Mouse (Mus musculus): ENCODE results near the gene Drosha. TPM values are rescaled to one million over a fixed set of nuclear protein-coding genes. Genes with fewer than 3 reads are reported as not detected.

The Drosha gene
- 14.6 and 14.9 TPM in 2 replicates for polyA plus RNA-seq (2012; ENCODE audit: insufficient read depth, insufficient read length, missing spikeins)

DNA sequence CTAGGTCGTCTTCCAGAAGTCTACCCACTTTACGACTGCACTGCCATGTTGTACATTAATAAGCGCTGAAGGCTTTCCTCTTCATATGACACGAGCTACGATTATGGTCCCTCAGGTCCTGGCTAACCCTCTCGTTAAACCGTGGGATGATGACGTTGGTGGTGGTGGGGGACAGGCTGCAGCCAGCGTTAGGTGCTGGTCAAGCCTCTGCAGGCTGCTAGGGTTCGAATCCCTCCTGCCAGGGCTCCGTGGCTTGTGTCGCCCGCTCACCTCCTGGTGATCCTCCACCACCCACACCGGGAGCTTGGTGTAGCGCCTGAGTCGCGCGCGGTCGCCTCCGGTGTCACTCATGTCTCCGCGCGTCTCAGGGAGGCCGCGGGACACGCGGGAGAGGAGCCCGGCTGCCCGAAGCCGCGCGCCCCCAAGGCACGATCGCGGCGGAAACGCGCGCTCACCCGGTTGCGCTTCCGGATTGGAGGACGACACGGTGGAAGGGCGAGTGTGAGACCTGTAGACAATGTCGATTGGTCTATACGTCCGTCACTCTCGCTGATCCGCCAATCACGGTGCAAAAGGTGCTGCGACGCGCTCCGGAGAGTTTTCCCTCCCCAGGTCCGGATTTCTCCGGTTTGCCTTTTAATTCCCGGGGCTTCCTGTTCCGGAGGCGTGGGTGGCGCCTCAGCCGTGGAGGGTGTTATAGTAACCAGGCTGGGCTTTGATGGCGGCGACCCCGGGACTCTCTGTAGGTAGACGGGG lies at the start of gene Drosha, which contains the start of gene 6030458C11Rik:
Drosha (plus strand) TSS at position 619 of the 756 bp plus-strand sequence.
6030458C11Rik (minus strand) TSS at position 453 of the 756 bp plus-strand sequence.
- Histone ChIP-seq H3K27ac (ENCODE audit: insufficient read depth, low read depth, low read length) (peak within 1 kb of the TSS; percentile 44; the same call in 1 of the 2 replicates), H3K4me1 (ENCODE audit: control insufficient read depth, insufficient read depth, low read length) (peaks cover 19% of the 10 kb centered on the region), H3K4me3 (ENCODE audit: insufficient read depth, low read length) (peak within 1 kb of the TSS; percentile 76)
- TF ChIP-seq POLR2A (IDR thresholded peaks at IDR 0.05; ENCODE audit: borderline replicate concordance, low read depth, low read length): no peak

DNA sequence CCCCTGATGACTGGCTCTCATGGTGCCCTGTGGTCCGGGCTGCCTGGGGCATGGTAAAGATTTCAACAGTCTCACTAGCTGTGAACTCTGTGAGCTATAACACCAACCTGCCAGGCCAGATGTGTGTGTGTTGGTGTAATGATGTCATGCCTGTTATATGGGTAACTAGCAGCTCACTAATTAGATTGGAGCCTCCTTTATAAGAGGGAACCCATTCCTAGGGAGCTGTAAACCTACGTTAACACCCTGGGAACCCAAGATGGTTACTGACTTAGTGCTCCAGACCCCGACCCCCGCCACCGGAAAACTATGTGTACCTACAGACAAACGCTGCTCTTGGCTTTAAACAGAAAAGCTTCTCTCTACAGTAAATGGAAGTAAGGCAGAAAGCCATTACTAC lies 43.3 kb upstream of the Drosha start:
- TF ChIP-seq POLR2A (IDR thresholded peaks at IDR 0.05; ENCODE audit: borderline replicate concordance, low read depth, low read length): no peak
- TF ChIP-seq CTCF (IDR thresholded peaks at IDR 0.05; ENCODE audit: low read depth, low read length): no peak
- Histone ChIP-seq H3K4me3 (ENCODE audit: insufficient read depth, low read length) (no peak overlapping the region), H3K27ac (ENCODE audit: insufficient read depth, low read depth, low read length) (no peak overlapping the region), H3K4me1 (ENCODE audit: control insufficient read depth, insufficient read depth, low read length) (no peaks in the 10 kb centered on the region)

DNA sequence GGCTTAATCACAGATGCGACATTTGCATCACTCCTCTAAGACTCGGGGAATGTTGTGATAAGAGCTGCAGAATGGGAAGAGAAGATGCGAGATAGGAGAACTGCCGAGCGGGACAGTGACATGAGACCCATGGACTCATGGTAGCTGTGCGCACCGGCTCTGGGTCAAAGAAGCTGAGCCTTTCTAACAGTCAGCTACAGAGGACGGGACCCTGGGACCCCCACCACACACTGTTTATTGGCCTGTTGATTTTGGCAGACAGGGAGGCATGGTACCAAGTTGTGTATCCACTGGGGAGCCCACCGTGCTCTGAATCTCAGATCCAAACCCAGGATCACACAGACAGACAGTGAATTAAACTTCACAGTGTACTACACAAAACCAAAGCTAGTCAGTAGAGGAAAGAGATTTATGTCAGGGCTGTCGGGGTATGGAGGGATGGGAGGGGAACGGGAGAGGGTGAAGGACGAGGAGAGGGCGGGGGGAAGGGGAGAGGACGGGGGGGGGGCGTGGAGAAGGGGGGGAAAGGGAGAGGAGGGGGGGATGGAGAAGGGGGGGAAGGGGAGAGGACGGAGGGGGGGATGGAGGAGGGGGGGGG lies 42.8 kb upstream of the Drosha start:
- Histone ChIP-seq H3K27ac (ENCODE audit: insufficient read depth, low read depth, low read length) (no peak overlapping the region), H3K4me1 (ENCODE audit: control insufficient read depth, insufficient read depth, low read length) (no peaks in the 10 kb centered on the region), H3K4me3 (ENCODE audit: insufficient read depth, low read length) (no peak overlapping the region)
- TF ChIP-seq CTCF (IDR thresholded peaks at IDR 0.05; ENCODE audit: low read depth, low read length) (no peak), POLR2A (IDR thresholded peaks at IDR 0.05; ENCODE audit: borderline replicate concordance, low read depth, low read length) (no peak)

DNA sequence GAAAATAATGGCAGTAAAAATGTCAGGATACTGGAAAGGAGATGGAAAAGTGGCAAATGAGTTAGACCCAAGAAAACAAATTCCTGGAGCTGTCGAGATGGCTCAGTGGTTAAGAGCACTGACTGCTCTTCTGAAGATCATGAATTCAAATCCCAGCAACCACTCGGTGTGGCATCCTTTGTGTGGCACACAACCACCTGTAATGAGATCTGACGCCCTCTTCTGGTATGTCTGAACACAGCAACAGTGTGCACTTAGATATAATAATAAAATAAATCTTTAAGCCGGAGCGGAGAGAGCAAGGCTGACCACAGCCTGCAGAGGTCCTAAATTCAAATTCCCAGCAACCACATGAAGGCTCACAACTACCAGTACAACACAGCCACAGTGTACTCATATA lies 36.1 kb upstream of the Drosha start:
- H3K4me3 ChIP-seq (ENCODE audit: insufficient read depth, low read length): no peak overlapping the region
- no peak for TF ChIP-seq POLR2A (IDR thresholded peaks at IDR 0.05; ENCODE audit: borderline replicate concordance, low read depth, low read length)
- TF ChIP-seq CTCF (IDR thresholded peaks at IDR 0.05; ENCODE audit: low read depth, low read length): no peak
- no peaks in the 10 kb centered on the region for H3K4me1 ChIP-seq (ENCODE audit: control insufficient read depth, insufficient read depth, low read length)
- H3K27ac ChIP-seq (ENCODE audit: insufficient read depth, low read depth, low read length): no peak overlapping the region

DNA sequence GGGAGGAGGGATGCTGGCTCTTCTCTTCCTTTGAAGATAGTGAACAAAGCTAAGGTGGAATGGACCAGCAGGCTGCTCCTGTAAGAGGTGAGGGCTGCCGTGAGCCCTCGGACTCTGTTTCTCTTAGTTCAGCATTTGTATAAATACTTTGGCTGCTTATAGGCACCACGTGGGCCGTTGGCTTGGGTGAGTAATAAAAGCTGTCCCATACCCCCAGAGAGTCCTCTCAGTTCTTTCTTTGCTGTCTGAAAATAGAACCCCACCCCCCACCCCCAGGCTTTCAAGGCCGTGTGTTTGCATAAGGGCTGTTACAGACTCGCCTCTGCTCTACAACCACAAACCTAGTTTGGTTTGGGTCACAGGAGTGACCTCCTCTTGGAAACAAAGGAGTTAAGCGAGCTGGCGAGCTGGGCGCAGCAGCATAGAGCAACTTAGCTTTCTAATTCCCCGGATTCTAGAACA lies 35.2 kb upstream of the Drosha start:
- Histone ChIP-seq H3K4me3 (ENCODE audit: insufficient read depth, low read length) (no peak overlapping the region), H3K4me1 (ENCODE audit: control insufficient read depth, insufficient read depth, low read length) (no peaks in the 10 kb centered on the region), H3K27ac (ENCODE audit: insufficient read depth, low read depth, low read length) (no peak overlapping the region)
- TF ChIP-seq POLR2A (IDR thresholded peaks at IDR 0.05; ENCODE audit: borderline replicate concordance, low read depth, low read length) (no peak), CTCF (IDR thresholded peaks at IDR 0.05; ENCODE audit: low read depth, low read length) (no peak)

DNA sequence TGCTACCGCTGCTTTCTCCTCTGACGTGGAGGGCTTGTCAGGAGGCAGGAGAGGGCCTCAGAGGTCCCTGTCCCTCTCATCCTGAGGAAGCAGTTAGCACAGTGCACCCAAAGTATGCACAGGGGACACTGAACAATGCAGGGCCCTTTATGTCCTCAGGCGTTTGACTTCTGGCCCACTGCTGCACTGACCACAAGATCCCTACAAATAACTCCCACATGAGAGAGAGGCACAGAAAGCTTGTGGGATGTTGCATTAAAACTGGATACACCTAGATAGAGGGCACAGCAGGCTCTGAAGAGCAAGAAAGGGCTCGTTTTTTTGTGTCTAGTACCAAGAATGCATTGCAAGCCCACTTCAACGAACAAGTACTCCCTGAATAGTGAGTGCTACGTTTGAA lies 30.3 kb upstream of the Drosha start:
- TF ChIP-seq POLR2A (IDR thresholded peaks at IDR 0.05; ENCODE audit: borderline replicate concordance, low read depth, low read length) (no peak), CTCF (IDR thresholded peaks at IDR 0.05; ENCODE audit: low read depth, low read length) (no peak)
- Histone ChIP-seq H3K27ac (ENCODE audit: insufficient read depth, low read depth, low read length) (no peak overlapping the region), H3K4me3 (ENCODE audit: insufficient read depth, low read length) (no peak overlapping the region), H3K4me1 (ENCODE audit: control insufficient read depth, insufficient read depth, low read length) (no peaks in the 10 kb centered on the region)

DNA sequence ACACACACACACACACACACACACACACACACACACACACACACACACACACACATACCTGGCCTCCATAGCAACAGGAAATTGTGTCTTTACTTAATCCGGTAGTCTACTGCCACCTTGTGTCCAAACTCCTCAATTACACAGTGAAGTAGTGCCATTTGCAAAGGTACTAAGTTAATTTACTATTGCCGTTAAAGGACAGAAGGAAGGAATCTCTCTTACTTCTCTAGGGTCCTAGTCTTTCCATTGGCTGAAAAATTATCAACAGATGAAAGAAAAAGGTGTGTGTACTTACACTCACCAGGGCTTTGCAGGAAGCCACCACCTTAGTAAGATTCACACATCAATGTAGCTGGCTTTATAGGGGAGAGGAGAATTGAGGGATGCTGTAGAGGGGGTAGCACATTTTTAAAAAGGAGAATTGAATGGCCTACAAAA lies 29.1 kb upstream of the Drosha start:
- Histone ChIP-seq H3K4me1 (ENCODE audit: control insufficient read depth, insufficient read depth, low read length) (no peaks in the 10 kb centered on the region), H3K4me3 (ENCODE audit: insufficient read depth, low read length) (no peak overlapping the region), H3K27ac (ENCODE audit: insufficient read depth, low read depth, low read length) (no peak overlapping the region)
- no peak for TF ChIP-seq POLR2A (IDR thresholded peaks at IDR 0.05; ENCODE audit: borderline replicate concordance, low read depth, low read length)
- no peak for TF ChIP-seq CTCF (IDR thresholded peaks at IDR 0.05; ENCODE audit: low read depth, low read length)

DNA sequence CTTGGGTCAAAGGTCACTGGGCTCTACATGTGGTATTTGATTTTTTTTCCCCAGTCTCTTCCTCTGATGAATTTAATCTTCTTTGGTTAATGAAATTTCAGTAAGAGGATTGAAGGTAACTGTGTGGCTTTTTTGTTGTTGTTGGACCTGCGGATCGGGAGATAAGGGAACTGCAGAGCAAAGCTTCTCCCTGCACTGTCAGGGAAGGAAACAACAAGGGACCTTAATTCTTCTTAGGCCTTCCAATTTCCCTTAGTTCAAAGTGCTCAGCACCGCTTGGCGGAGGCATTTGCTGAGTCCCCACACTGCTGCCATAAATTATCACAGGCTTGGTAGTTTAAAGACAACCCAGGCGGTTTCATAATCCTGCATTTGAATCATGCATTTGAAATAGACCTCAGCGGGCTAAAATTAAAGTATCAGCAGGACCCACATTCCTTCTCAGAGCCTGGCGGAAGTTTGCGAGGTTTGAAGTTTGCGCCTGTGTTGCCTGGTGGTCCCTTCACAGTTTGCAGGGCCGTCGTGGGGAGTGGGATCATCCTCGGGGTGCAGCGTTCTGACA lies 28.6 kb upstream of the Drosha start:
- no peak overlapping the region for H3K4me3 ChIP-seq (ENCODE audit: insufficient read depth, low read length)
- TF ChIP-seq CTCF (IDR thresholded peaks at IDR 0.05; ENCODE audit: low read depth, low read length): no peak
- H3K27ac ChIP-seq (ENCODE audit: insufficient read depth, low read depth, low read length): no peak overlapping the region
- no peaks in the 10 kb centered on the region for H3K4me1 ChIP-seq (ENCODE audit: control insufficient read depth, insufficient read depth, low read length)

DNA sequence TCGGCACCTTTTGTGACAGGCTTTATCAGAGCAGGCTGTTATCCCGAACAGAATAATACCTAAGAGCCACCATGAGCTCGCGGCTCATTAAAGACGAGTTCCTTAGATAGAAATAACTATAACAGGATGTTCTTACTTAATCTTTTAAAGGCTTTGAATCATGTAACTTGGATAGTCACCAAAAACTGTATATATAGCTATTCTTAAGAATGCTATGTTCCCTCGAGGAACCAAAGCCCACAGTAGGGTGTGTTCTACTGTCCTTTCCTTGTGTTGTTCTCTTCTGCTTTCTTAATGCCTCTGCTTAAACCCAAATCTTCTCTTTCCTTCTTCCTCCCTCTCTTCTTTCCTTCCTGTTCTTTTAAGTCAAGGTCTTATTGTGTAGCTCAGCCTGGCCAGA lies 26.6 kb upstream of the Drosha start:
- Histone ChIP-seq H3K27ac (ENCODE audit: insufficient read depth, low read depth, low read length) (no peak overlapping the region), H3K4me1 (ENCODE audit: control insufficient read depth, insufficient read depth, low read length) (no peaks in the 10 kb centered on the region), H3K4me3 (ENCODE audit: insufficient read depth, low read length) (no peak overlapping the region)
- no peak for TF ChIP-seq CTCF (IDR thresholded peaks at IDR 0.05; ENCODE audit: low read depth, low read length)
- TF ChIP-seq POLR2A (IDR thresholded peaks at IDR 0.05; ENCODE audit: borderline replicate concordance, low read depth, low read length): no peak

Data from bone marrow macrophage, adult 2 months (primary cell).